Mouse (Mus musculus) cortical plate, adult 2 months (tissue): ENCODE results near the gene Pik3ap1.

ENCODE experiments used
- CTCF ChIP-seq: fragments of 200-500 bp; IDR thresholded peaks from 2 replicates; pipeline ENCODE4 v1.5.1; 2011; ENCODE audit warnings: mild to moderate bottlenecking, control low read depth, low read length; ENCODE audit not compliant: insufficient read depth; ENCODE audit errors: extremely low read depth
- POLR2A ChIP-seq: fragments of 200-500 bp; IDR thresholded peaks from 2 replicates; pipeline ENCODE4 v1.6.1; 2011; ENCODE audit warnings: mild to moderate bottlenecking, low read length, control low read depth; ENCODE audit not compliant: insufficient read depth; ENCODE audit errors: extremely low read depth

DNA sequence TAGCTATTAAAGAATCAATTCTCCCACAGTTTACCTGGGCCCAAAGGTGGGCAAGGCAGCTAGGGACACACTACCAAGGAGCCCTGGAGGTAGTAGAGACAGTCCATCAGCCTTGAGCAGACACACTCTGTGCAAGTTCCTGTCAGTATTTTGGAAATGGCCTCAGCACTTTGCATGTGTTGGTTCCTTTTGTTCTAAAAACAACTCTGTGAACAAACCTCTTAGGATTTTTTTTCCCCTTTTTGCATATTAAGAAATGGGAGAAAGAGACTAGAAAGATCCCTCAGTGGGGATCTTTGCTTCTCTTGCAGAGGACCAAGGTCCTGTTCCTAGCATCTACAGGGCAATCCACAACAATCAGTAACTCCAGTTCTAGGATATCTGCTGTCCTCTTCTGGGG is 61.1 kb downstream of the Pik3ap1 start:
- TF ChIP-seq CTCF (no peak), POLR2A (no peak)
